ENCODE assay signal across 7 mouse cellular contexts in the genomic region with DNA sequence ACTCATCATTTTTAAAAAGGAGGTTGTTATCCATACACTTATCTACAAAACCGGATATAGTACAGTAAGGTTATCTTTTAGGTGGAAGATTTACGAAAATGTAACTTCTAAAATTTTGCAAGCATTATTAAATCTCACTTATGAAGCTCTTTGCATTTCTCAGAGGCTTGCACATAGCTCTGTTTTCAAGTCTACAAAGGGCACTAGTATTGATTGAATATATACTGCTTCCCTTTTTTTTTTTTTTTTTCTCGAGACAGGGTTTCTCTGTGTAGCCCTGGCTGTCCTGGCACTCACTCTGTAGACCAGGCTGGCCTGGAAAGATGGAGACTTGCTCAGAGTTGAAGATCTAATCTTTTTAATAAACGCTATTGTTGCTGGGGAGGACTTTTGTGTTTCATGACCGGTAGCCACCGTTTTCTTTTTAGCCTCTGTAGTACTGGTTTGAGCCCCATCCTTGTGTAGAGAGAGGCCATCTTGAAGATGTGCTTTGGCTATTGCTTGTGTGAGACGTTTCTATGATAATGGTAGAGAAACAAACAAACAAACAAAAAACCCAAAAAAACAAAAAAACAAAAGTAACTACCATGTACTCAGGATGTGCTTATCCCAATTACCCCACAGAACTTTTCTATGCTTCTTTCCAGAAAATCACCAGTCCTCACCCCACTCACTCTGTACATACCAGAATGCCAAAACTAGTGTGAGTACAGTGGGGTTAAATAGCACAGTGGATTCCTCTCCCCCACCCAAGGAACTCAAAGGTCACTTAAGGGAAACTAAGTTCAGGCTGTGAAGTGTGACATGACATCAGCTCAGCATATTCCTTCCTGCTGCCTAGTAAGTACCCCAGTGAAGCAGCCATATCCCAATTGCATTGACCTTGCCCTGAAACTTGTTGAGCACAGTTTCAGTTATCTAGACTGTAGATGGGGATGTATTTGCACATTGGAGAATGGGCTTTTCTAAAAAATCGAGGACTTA. TPM values are rescaled to one million over a fixed set of nuclear protein-coding genes. Genes with fewer than 3 reads are reported as not detected.
A peak's percentile ranks its signal among the peaks of the same experiment; 100 is the strongest.
DNase-seq lines count a peak whose midpoint lies in the region; ATAC-seq and TF ChIP-seq lines count a peak whose summit lies in the region.

No protein-coding gene starts in this region.

- H3K36me3 ChIP-seq in lung, postnatal 0 days (ENCODE audit: insufficient read depth, low read length): no peaks in the 10 kb centered on the region
- no peaks in the 10 kb centered on the region for H3K36me3 ChIP-seq in forebrain, embryonic 10.5 days (replicated peaks)
- H3K36me3 ChIP-seq in limb, embryonic 10.5 days: no peaks in the 10 kb centered on the region
- H3K36me3 ChIP-seq in small intestine, adult 2 months (ENCODE audit: control insufficient read depth, insufficient read depth, low read length): no peaks in the 10 kb centered on the region

- no peak for ATAC-seq in lung, postnatal 0 days

- no peaks in the 10 kb centered on the region for H3K9me3 ChIP-seq in lung, postnatal 0 days (ENCODE audit: low read length)
- H3K9me3 ChIP-seq in forebrain, embryonic 10.5 days: no peaks in the 10 kb centered on the region
- no peaks in the 10 kb centered on the region for H3K9me3 ChIP-seq in limb, embryonic 10.5 days (replicated peaks)

- DNase-seq in lung, postnatal 0 days (ENCODE audit: low spot score): peak; percentile 4
- no peak for DNase-seq in lung, postnatal 14 days
- no peak for DNase-seq in forebrain, embryonic 10.5 days (ENCODE audit: extremely low spot score, low spot score)
- peak; percentile 35 for DNase-seq in limb, embryonic 10.5 days (ENCODE audit: low spot score)
- DNase-seq in thymus, postnatal 14 days: no peak
- DNase-seq in left cerebral cortex, postnatal 10 days (ENCODE audit: extremely low spot score in 1 of 2, low spot score in 2 of 2): no peak

- no peak for TF ChIP-seq CTCF in lung, postnatal 0 days (IDR thresholded peaks at IDR 0.05)
- TF ChIP-seq CTCF in small intestine, adult 2 months (IDR thresholded peaks at IDR 0.05; ENCODE audit: extremely low read depth, insufficient read length, insufficient replicate concordance, low read depth, low read length): no peak

- peak overlapping the region; percentile 59 for H3K4me2 ChIP-seq in lung, postnatal 0 days (replicated peaks; ENCODE audit: low read depth, low read length)

- 38% methylated on average over 8 of the region's 8 CpGs for WGBS in lung, postnatal 0 days
- 61% methylated on average over 8 of the region's 8 CpGs for WGBS in forebrain, embryonic 10.5 days
- WGBS in limb, embryonic 10.5 days: 61% methylated on average over 8 of the region's 8 CpGs
- WGBS in small intestine, adult 2 months: 38% methylated on average over 8 of the region's 8 CpGs

- no peak overlapping the region for H3K9ac ChIP-seq in lung, postnatal 0 days (replicated peaks; ENCODE audit: low read depth)

- TF ChIP-seq POLR2A in small intestine, adult 2 months (IDR thresholded peaks at IDR 0.05; ENCODE audit: low read depth, low read length): no peak

- intact Hi-C loops in left cerebral cortex, postnatal 10 days (cut with DNase I): loop anchor here (10.0 kb wide), 1 partner anchor 203 kb away; a partner anchor contains a TSS

- peak overlapping the region; percentile 75; the same call in 1 of the 2 replicates for H3K27ac ChIP-seq in lung, postnatal 0 days (ENCODE audit: low read length)
- peak overlapping the region; percentile 98 for H3K27ac ChIP-seq in forebrain, embryonic 10.5 days
- H3K27ac ChIP-seq in limb, embryonic 10.5 days: peak overlapping the region; percentile 97
- peak overlapping the region; percentile 53; the same call in 1 of the 2 replicates for H3K27ac ChIP-seq in small intestine, adult 2 months (ENCODE audit: insufficient read depth, low read depth, low read length)

- no peaks in the 10 kb centered on the region for H3K27me3 ChIP-seq in lung, postnatal 0 days (replicated peaks; ENCODE audit: insufficient read depth, low read length)
- no peaks in the 10 kb centered on the region for H3K27me3 ChIP-seq in forebrain, embryonic 10.5 days (ENCODE audit: poor library complexity, severe bottlenecking)
- H3K27me3 ChIP-seq in limb, embryonic 10.5 days (ENCODE audit: low read depth, poor library complexity, severe bottlenecking): no peaks in the 10 kb centered on the region
- H3K27me3 ChIP-seq in small intestine, adult 2 months (ENCODE audit: control insufficient read depth, insufficient read depth, low read length): no peaks in the 10 kb centered on the region

- H3K4me3 ChIP-seq in lung, postnatal 0 days (ENCODE audit: low read depth, low read length): peak overlapping the region; percentile 41
- peak overlapping the region; percentile 54 for H3K4me3 ChIP-seq in forebrain, embryonic 10.5 days
- peak overlapping the region; percentile 52 for H3K4me3 ChIP-seq in limb, embryonic 10.5 days
- H3K4me3 ChIP-seq in small intestine, adult 2 months (ENCODE audit: low read depth, low read length): no peak overlapping the region

- H3K4me1 ChIP-seq in lung, postnatal 0 days (ENCODE audit: insufficient read depth, low read depth, low read length): no peaks in the 10 kb centered on the region
- peaks cover 49% of the 10 kb centered on the region for H3K4me1 ChIP-seq in forebrain, embryonic 10.5 days
- peaks cover 22% of the 10 kb centered on the region for H3K4me1 ChIP-seq in limb, embryonic 10.5 days
- H3K4me1 ChIP-seq in small intestine, adult 2 months (ENCODE audit: control insufficient read depth, insufficient read depth, insufficient read length, low read length): peaks cover 2% of the 10 kb centered on the region; the same call in 1 of the 2 replicates

- no peak for TF ChIP-seq EP300 in lung, postnatal 0 days (IDR thresholded peaks at IDR 0.05)

RNA-seq across cellular contexts. Expression of a gene that starts 0.8 kb away (rescaled TPM):
- polyA plus RNA-seq in lung, postnatal 0 days (2015; fragmentation: Nextera tagmentation; extraction: Ambion mirVana): 0.55 TPM in 1 of 2 replicates, not detected in the other
- 0.53 and 0.60 TPM in 2 replicates for polyA plus RNA-seq in forebrain, embryonic 10.5 days (2016; fragmentation: Nextera tagmentation; extraction: Ambion mirVana)
- polyA plus RNA-seq in limb, embryonic 10.5 days (2016; fragmentation: Nextera tagmentation; extraction: Ambion mirVana): 0.73 and 1.3 TPM in 2 replicates
- 13.6 and 21.3 TPM in 2 replicates for polyA plus RNA-seq in small intestine, adult 2 months (2012; rRNA removed)
- total RNA-seq in left cerebral cortex, postnatal 10 days (2021): 100 to 1,000 TPM; 148 to 159 TPM

RNA-seq across cellular contexts. Expression of a gene that starts 0.8 kb away (rescaled TPM):
- 0.11 TPM in 2 replicates for polyA plus RNA-seq in lung, postnatal 0 days (2015; fragmentation: Nextera tagmentation; extraction: Ambion mirVana)
- 0.58 and 0.60 TPM in 2 replicates for polyA plus RNA-seq in forebrain, embryonic 10.5 days (2016; fragmentation: Nextera tagmentation; extraction: Ambion mirVana)
- polyA plus RNA-seq in limb, embryonic 10.5 days (2016; fragmentation: Nextera tagmentation; extraction: Ambion mirVana): 0.59 and 0.67 TPM in 2 replicates
- 0.27 and 0.29 TPM in 2 replicates for polyA plus RNA-seq in small intestine, adult 2 months (2012; rRNA removed)
- 1 to 10 TPM; 4.5 to 5.3 TPM for total RNA-seq in left cerebral cortex, postnatal 10 days (2021)

RNA-seq across cellular contexts. Expression of a gene that starts 8.4 kb away (rescaled TPM):
- polyA plus RNA-seq in lung, postnatal 0 days (2015; fragmentation: Nextera tagmentation; extraction: Ambion mirVana): 0.32 and 0.33 TPM in 2 replicates
- polyA plus RNA-seq in forebrain, embryonic 10.5 days (2016; fragmentation: Nextera tagmentation; extraction: Ambion mirVana): 1.00 and 1.7 TPM in 2 replicates
- polyA plus RNA-seq in limb, embryonic 10.5 days (2016; fragmentation: Nextera tagmentation; extraction: Ambion mirVana): 1.3 and 1.4 TPM in 2 replicates
- polyA plus RNA-seq in small intestine, adult 2 months (2012; rRNA removed): 9.6 and 13.1 TPM in 2 replicates
- total RNA-seq in left cerebral cortex, postnatal 10 days (2021): 10 to 100 TPM; 22.6 to 23.0 TPM

RNA-seq across cellular contexts. Expression of a gene that starts 9.0 kb away (rescaled TPM):
- 0.12 TPM in 1 of 2 replicates, not detected in the other for polyA plus RNA-seq in lung, postnatal 0 days (2015; fragmentation: Nextera tagmentation; extraction: Ambion mirVana)
- polyA plus RNA-seq in forebrain, embryonic 10.5 days (2016; fragmentation: Nextera tagmentation; extraction: Ambion mirVana): 0.74 and 0.79 TPM in 2 replicates
- polyA plus RNA-seq in limb, embryonic 10.5 days (2016; fragmentation: Nextera tagmentation; extraction: Ambion mirVana): 0.56 and 0.69 TPM in 2 replicates
- 2.4 and 5.1 TPM in 2 replicates for polyA plus RNA-seq in small intestine, adult 2 months (2012; rRNA removed)
- 1 to 10 TPM; 1.4 to 1.7 TPM for total RNA-seq in left cerebral cortex, postnatal 10 days (2021)

RNA-seq across cellular contexts. Expression of a gene that starts 9.9 kb away (rescaled TPM):
- 1.6 and 1.7 TPM in 2 replicates for polyA plus RNA-seq in lung, postnatal 0 days (2015; fragmentation: Nextera tagmentation; extraction: Ambion mirVana)
- 6.1 and 6.7 TPM in 2 replicates for polyA plus RNA-seq in forebrain, embryonic 10.5 days (2016; fragmentation: Nextera tagmentation; extraction: Ambion mirVana)
- polyA plus RNA-seq in limb, embryonic 10.5 days (2016; fragmentation: Nextera tagmentation; extraction: Ambion mirVana): 5.6 and 7.8 TPM in 2 replicates
- polyA plus RNA-seq in small intestine, adult 2 months (2012; rRNA removed): 27.6 and 43.3 TPM in 2 replicates
- total RNA-seq in left cerebral cortex, postnatal 10 days (2021): 10 to 100 TPM; 65.0 to 81.2 TPM

Comparison
In these comparisons a context has a peak if more than half of its experiments do, and no peak if none do; other contexts are left out.
1. DNase-seq: peak in lung, postnatal 0 days (single experiment) and limb, embryonic 10.5 days (single experiment); none in lung, postnatal 14 days (single experiment), forebrain, embryonic 10.5 days (single experiment), thymus, postnatal 14 days (single experiment) and left cerebral cortex, postnatal 10 days (0 of 2).
2. Peak in every context shown above with its lines, with median percentiles within 50 percentile points of each other: H3K27ac ChIP-seq.